ENCODE assay signal across 11 mouse cellular contexts in genomic region chr14:68218471-68218870, GRCm38 (mm10).
DNase-seq lines count a peak whose midpoint lies in the region; ATAC-seq and TF ChIP-seq lines count a peak whose summit lies in the region.
"Had no signal": no experiment of that assay in that cellular context is flagged by ENCODE, and none has a peak within 500 bp of the region (broad histone marks: within the 10 kb centered on the region; RNA-seq: fewer than 3 reads in every experiment).

No protein-coding gene starts in this region.

- WGBS in forebrain, embryonic 14.5 days, result 83% methylated on average over 4 of the region's 4 CpGs
- 79% methylated on average over 4 of the region's 4 CpGs for WGBS in forebrain, embryonic 12.5 days
- 50% methylated on average over 4 of the region's 4 CpGs for WGBS in hindbrain, postnatal 0 days
- WGBS in hindbrain, embryonic 12.5 days, result 69% methylated on average over 4 of the region's 4 CpGs

- H3K9ac ChIP-seq in forebrain, embryonic 14.5 days (ENCODE audit: low read length), result no peak overlapping the region
- no peak overlapping the region for H3K9ac ChIP-seq in forebrain, embryonic 12.5 days
- no peak overlapping the region for H3K9ac ChIP-seq in hindbrain, postnatal 0 days (replicated peaks; ENCODE audit: low read length)
- no peak overlapping the region for H3K9ac ChIP-seq in hindbrain, embryonic 12.5 days
- H3K9ac ChIP-seq: kidney, embryonic 15.5 days had no signal

- no peaks in the 10 kb centered on the region; the same call in 1 of the 2 replicates for H3K4me1 ChIP-seq in forebrain, embryonic 14.5 days (ENCODE audit: control insufficient read depth, insufficient read depth, low read length)
- H3K4me1 ChIP-seq in forebrain, embryonic 12.5 days, result no peaks in the 10 kb centered on the region
- H3K4me1 ChIP-seq in hindbrain, postnatal 0 days (ENCODE audit: insufficient read depth, low read length), result no peaks in the 10 kb centered on the region
- peaks cover 9% of the 10 kb centered on the region for H3K4me1 ChIP-seq in hindbrain, embryonic 12.5 days
- H3K4me1 ChIP-seq: kidney, embryonic 15.5 days had no signal

- ATAC-seq in forebrain, embryonic 14.5 days, result no peak
- no peak for ATAC-seq in forebrain, embryonic 12.5 days (ENCODE audit: low FRiP score)
- ATAC-seq in hindbrain, postnatal 0 days, result peak; percentile 61; the same call in 1 of the 2 replicates
- no peak for ATAC-seq in hindbrain, embryonic 12.5 days (ENCODE audit: low FRiP score)
- no peak for ATAC-seq in megakaryocyte, adult 5-6 weeks (ENCODE audit: poor library complexity, severe bottlenecking)
- ATAC-seq: midbrain, embryonic 16.5 days had no signal

- intact Hi-C loops in left cerebral cortex, adult 2 months (cut with DNase I), result loop anchor here (2.0 to 10.0 kb wide), 2 partner anchors 60 to 236 kb away; no protein-coding TSS in a partner anchor

- H3K36me3 ChIP-seq in forebrain, embryonic 14.5 days (ENCODE audit: control insufficient read depth, insufficient read depth, low read length), result no peaks in the 10 kb centered on the region
- no peaks in the 10 kb centered on the region for H3K36me3 ChIP-seq in forebrain, embryonic 12.5 days (replicated peaks)
- H3K36me3 ChIP-seq in hindbrain, postnatal 0 days (ENCODE audit: insufficient read depth, low read length), result no peaks in the 10 kb centered on the region
- H3K36me3 ChIP-seq in hindbrain, embryonic 12.5 days, result no peaks in the 10 kb centered on the region
- H3K36me3 ChIP-seq: kidney, embryonic 15.5 days had no signal

- peak; percentile 38 for DNase-seq in forebrain, embryonic 14.5 days (ENCODE audit: low spot score)
- peak; percentile 49 for DNase-seq in hindbrain, postnatal 0 days (ENCODE audit: low spot score)
- peak; percentile 47 for DNase-seq in brain, embryonic 14.5 days (ENCODE audit: low read depth)
- DNase-seq in left cerebral cortex, adult 2 months (ENCODE audit: extremely low spot score in 1 of 2, low spot score in 2 of 2), result peak in 1 of 2 experiments; percentile 17
- no peak for DNase-seq in thymus, postnatal 14 days

- no peak overlapping the region for H3K27ac ChIP-seq in forebrain, embryonic 14.5 days (ENCODE audit: low read depth, low read length)
- no peak overlapping the region for H3K27ac ChIP-seq in forebrain, embryonic 12.5 days
- 0 out of 2 replicates have a peak overlapping the region, but pooled peaks have one; percentile 5 for H3K27ac ChIP-seq in hindbrain, postnatal 0 days
- no peak overlapping the region for H3K27ac ChIP-seq in hindbrain, embryonic 12.5 days
- H3K27ac ChIP-seq in left cerebral cortex, adult 2 months, result peak overlapping the region; percentile 66
- H3K27ac ChIP-seq: kidney, embryonic 15.5 days had no signal

- no peak for TF ChIP-seq POLR2A in brain, embryonic 14.5 days (IDR thresholded peaks at IDR 0.05; ENCODE audit: borderline replicate concordance, extremely low read depth, insufficient read depth, insufficient read length, poor library complexity, severe bottlenecking)

- H3K9me3 ChIP-seq in forebrain, embryonic 14.5 days (replicated peaks; ENCODE audit: control insufficient read depth, low read length), result no peaks in the 10 kb centered on the region
- H3K9me3 ChIP-seq in forebrain, embryonic 12.5 days, result no peaks in the 10 kb centered on the region
- no peaks in the 10 kb centered on the region for H3K9me3 ChIP-seq in hindbrain, postnatal 0 days (ENCODE audit: low read length)
- no peaks in the 10 kb centered on the region for H3K9me3 ChIP-seq in hindbrain, embryonic 12.5 days (replicated peaks)
- H3K9me3 ChIP-seq: kidney, embryonic 15.5 days had no signal

- H3K4me3 ChIP-seq in forebrain, embryonic 14.5 days (ENCODE audit: low read depth, low read length), result no peak overlapping the region
- H3K4me3 ChIP-seq in forebrain, embryonic 12.5 days (replicated peaks), result no peak overlapping the region
- H3K4me3 ChIP-seq in hindbrain, postnatal 0 days (ENCODE audit: low read length), result no peak overlapping the region
- H3K4me3 ChIP-seq in hindbrain, embryonic 12.5 days, result no peak overlapping the region
- H3K4me3 ChIP-seq in left cerebral cortex, adult 2 months, result no peak overlapping the region
- H3K4me3 ChIP-seq: erythroblast, embryonic 14.5 days; kidney, embryonic 15.5 days had no signal

- no peak overlapping the region for H3K4me2 ChIP-seq in forebrain, embryonic 14.5 days (ENCODE audit: low read length)
- H3K4me2 ChIP-seq in forebrain, embryonic 12.5 days, result no peak overlapping the region
- no peak overlapping the region for H3K4me2 ChIP-seq in hindbrain, postnatal 0 days (ENCODE audit: low read depth, low read length)
- H3K4me2 ChIP-seq in hindbrain, embryonic 12.5 days (replicated peaks), result no peak overlapping the region
- H3K4me2 ChIP-seq: kidney, embryonic 15.5 days had no signal

- H3K27me3 ChIP-seq in forebrain, embryonic 14.5 days (replicated peaks; ENCODE audit: control insufficient read depth, insufficient read depth, low read length), result no peaks in the 10 kb centered on the region
- H3K27me3 ChIP-seq in forebrain, embryonic 12.5 days, result no peaks in the 10 kb centered on the region
- no peaks in the 10 kb centered on the region for H3K27me3 ChIP-seq in hindbrain, postnatal 0 days (ENCODE audit: insufficient read depth, low read length)
- no peaks in the 10 kb centered on the region for H3K27me3 ChIP-seq in hindbrain, embryonic 12.5 days
- H3K27me3 ChIP-seq: kidney, embryonic 15.5 days had no signal

- no peak for TF ChIP-seq CTCF in hindbrain, postnatal 0 days (IDR thresholded peaks at IDR 0.05; ENCODE audit: low read depth)
- no peak for TF ChIP-seq CTCF in brain, embryonic 14.5 days (IDR thresholded peaks at IDR 0.05; ENCODE audit: borderline replicate concordance, extremely low read depth, insufficient read depth, insufficient read length)
- no peak for TF ChIP-seq CTCF in left cerebral cortex, adult 2 months (IDR thresholded peaks at IDR 0.05)

Comparison
In these comparisons a context has a peak if more than half of its experiments do, and no peak if none do; other contexts are left out.
1. H3K27ac ChIP-seq: peak in hindbrain, postnatal 0 days (single experiment) and left cerebral cortex, adult 2 months (single experiment); none in forebrain, embryonic 14.5 days (single experiment), forebrain, embryonic 12.5 days (single experiment) and hindbrain, embryonic 12.5 days (single experiment).